Comparison of ENCODE assay signal across 8 mouse cellular contexts in genomic region chr2:160620279-160620963, GRCm38 (mm10). TPM values are rescaled to one million over a fixed set of nuclear protein-coding genes. Genes with fewer than 3 reads are reported as not detected.
DNase-seq lines count a peak whose midpoint lies in the region; ATAC-seq and TF ChIP-seq lines count a peak whose summit lies in the region.

No protein-coding gene starts in this region.

- in situ Hi-C loops in CH12.LX (cut with MboI; ENCODE audit: low pct_ligation_motif_present, low pct_unique_long_range_greater_than_20kb, low sequenced_read_pairs), result no loop called here

- WGBS in forebrain, embryonic 15.5 days, result 67% methylated on average over 6 of the region's 6 CpGs
- WGBS in forebrain, postnatal 0 days, result 62% methylated on average over 6 of the region's 6 CpGs
- 73% methylated on average over 6 of the region's 6 CpGs for WGBS in heart, embryonic 10.5 days
- whole genome bisulfite sequencing in liver, embryonic 14.5 days (ENCODE audit: insufficient replicate concordance), result 52% methylated on average over 6 of the region's 6 CpGs

- H3K4me1 ChIP-seq in forebrain, embryonic 15.5 days, result peaks cover 35% of the 10 kb centered on the region
- 0 out of 2 replicates have a peak, but pooled peaks cover 9% of the 10 kb centered on the region for H3K4me1 ChIP-seq in forebrain, postnatal 0 days (ENCODE audit: insufficient read depth)
- H3K4me1 ChIP-seq in CH12.LX (ENCODE audit: control insufficient read depth in 1 of 2, insufficient read depth in 2 of 2), result peaks cover 20 to 54% of the 10 kb centered on the region in 2 experiments
- peaks cover 25% of the 10 kb centered on the region for H3K4me1 ChIP-seq in heart, embryonic 10.5 days
- H3K4me1 ChIP-seq in liver, embryonic 14.5 days (replicated peaks; ENCODE audit: control insufficient read depth in 2 of 2, insufficient read depth in 2 of 2, low read length in 1 of 2), result peaks cover 33 to 42% of the 10 kb centered on the region in 2 experiments

- TF ChIP-seq POLR2A in CH12.LX (IDR thresholded peaks at IDR 0.05; ENCODE audit: low read depth, low read length), result no peak

- dilution Hi-C loops in CH12.LX (cut with MboI; ENCODE audit: extremely low pct_ligation_motif_present, extremely low pct_unique_long_range_greater_than_20kb, low sequenced_read_pairs), result no loop called here

- no peak overlapping the region for H3K4me3 ChIP-seq in forebrain, embryonic 15.5 days
- no peak overlapping the region for H3K4me3 ChIP-seq in forebrain, postnatal 0 days (ENCODE audit: low read depth, low read length)
- no peak overlapping the region for H3K4me3 ChIP-seq in CH12.LX (replicated peaks in 1 of 3; ENCODE audit: low read depth in 2 of 3, low read length in 2 of 3, poor library complexity in 1 of 3)
- H3K4me3 ChIP-seq in heart, embryonic 10.5 days, result no peak overlapping the region
- no peak overlapping the region for H3K4me3 ChIP-seq in liver, embryonic 14.5 days (ENCODE audit: insufficient read depth in 1 of 2, low read depth in 2 of 2, low read length in 2 of 2)

- no peaks in the 10 kb centered on the region for H3K27me3 ChIP-seq in forebrain, embryonic 15.5 days
- no peaks in the 10 kb centered on the region for H3K27me3 ChIP-seq in forebrain, postnatal 0 days (ENCODE audit: insufficient read depth, low read length)
- H3K27me3 ChIP-seq in CH12.LX (replicated peaks), result no peaks in the 10 kb centered on the region
- H3K27me3 ChIP-seq in heart, embryonic 10.5 days (ENCODE audit: insufficient read depth, poor library complexity, severe bottlenecking), result no peaks in the 10 kb centered on the region
- H3K27me3 ChIP-seq in liver, embryonic 14.5 days (ENCODE audit: control insufficient read depth, insufficient read depth, low read length), result no peaks in the 10 kb centered on the region; the same call in 1 of the 2 replicates

- no peaks in the 10 kb centered on the region for H3K36me3 ChIP-seq in forebrain, embryonic 15.5 days
- no peaks in the 10 kb centered on the region for H3K36me3 ChIP-seq in forebrain, postnatal 0 days (ENCODE audit: insufficient read depth)
- H3K36me3 ChIP-seq in CH12.LX (replicated peaks in 1 of 2; ENCODE audit: control insufficient read depth in 1 of 2, insufficient read depth in 1 of 2, low read length in 1 of 2), result no peaks in the 10 kb centered on the region
- H3K36me3 ChIP-seq in heart, embryonic 10.5 days, result no peaks in the 10 kb centered on the region
- H3K36me3 ChIP-seq in liver, embryonic 14.5 days (replicated peaks; ENCODE audit: control insufficient read depth, insufficient read depth, low read depth), result no peaks in the 10 kb centered on the region

- H3K9me3 ChIP-seq in forebrain, embryonic 15.5 days, result no peaks in the 10 kb centered on the region
- no peaks in the 10 kb centered on the region for H3K9me3 ChIP-seq in forebrain, postnatal 0 days (ENCODE audit: low read length)
- peaks cover 5% of the 10 kb centered on the region for H3K9me3 ChIP-seq in CH12.LX (replicated peaks; ENCODE audit: low read length)
- H3K9me3 ChIP-seq in heart, embryonic 10.5 days, result no peaks in the 10 kb centered on the region
- no peaks in the 10 kb centered on the region for H3K9me3 ChIP-seq in liver, embryonic 14.5 days (ENCODE audit: control insufficient read depth, low read length)

- TF ChIP-seq EP300 in CH12.LX (IDR thresholded peaks at IDR 0.05; ENCODE audit: low read length), result peak; percentile 27; the same call in 1 of the 2 replicates
- TF ChIP-seq EP300 in liver, embryonic 14.5 days (IDR thresholded peaks at IDR 0.05; ENCODE audit: low read depth), result no peak

- TF ChIP-seq RAD21 in CH12.LX (IDR thresholded peaks at IDR 0.05; ENCODE audit: low read depth, low read length), result no peak

- H3K27ac ChIP-seq in forebrain, embryonic 15.5 days (replicated peaks), result peak overlapping the region; percentile 67; the same call in 1 of the 2 replicates
- no peak overlapping the region for H3K27ac ChIP-seq in forebrain, postnatal 0 days (ENCODE audit: low read depth, low read length)
- peak overlapping the region; percentile 85 for H3K27ac ChIP-seq in CH12.LX (ENCODE audit: insufficient read depth, low read depth)
- H3K27ac ChIP-seq in heart, embryonic 10.5 days, result peak overlapping the region; percentile 56; the same call in 1 of the 2 replicates
- peak overlapping the region; percentile 74 for H3K27ac ChIP-seq in liver, embryonic 14.5 days

- TF ChIP-seq CTCF in forebrain, postnatal 0 days (IDR thresholded peaks at IDR 0.05; ENCODE audit: low read depth), result no peak
- no peak for TF ChIP-seq CTCF in CH12.LX (conservative IDR thresholded peaks at IDR 0.05 in 1 of 2, IDR thresholded peaks at IDR 0.05 in 1 of 2; ENCODE audit: low read depth in 2 of 2, low read length in 2 of 2)
- no peak for TF ChIP-seq CTCF in liver, embryonic 14.5 days (IDR thresholded peaks at IDR 0.05; ENCODE audit: low read depth)

- intact Hi-C loops in left cerebral cortex, postnatal 36 days (cut with DNase I), result no loop called here

- H3K9ac ChIP-seq in forebrain, embryonic 15.5 days (replicated peaks), result no peak overlapping the region
- H3K9ac ChIP-seq in forebrain, postnatal 0 days, result no peak overlapping the region
- no peak overlapping the region; the same call in 1 of the 2 replicates for H3K9ac ChIP-seq in CH12.LX (ENCODE audit: insufficient read depth, low read depth)
- 0 out of 2 replicates have a peak overlapping the region, but pooled peaks have one; percentile 6 for H3K9ac ChIP-seq in liver, embryonic 14.5 days (replicated peaks)

- DNase-seq in forebrain, postnatal 0 days, result no peak
- peak; percentile 36 for DNase-seq in CH12.LX (ENCODE audit: extremely low read depth)
- no peak for DNase-seq in heart, embryonic 10.5 days (ENCODE audit: low spot score)
- DNase-seq in liver, embryonic 14.5 days (ENCODE audit: low read depth in 3 of 3, low spot score in 3 of 3), result no peak
- no peak for DNase-seq in left cerebral cortex, postnatal 36 days (ENCODE audit: low spot score in 2 of 2)
- no peak for DNase-seq in spleen, adult 18-20 months
- no peak for DNase-seq in kidney, postnatal 25 days

- no peak for ATAC-seq in forebrain, embryonic 15.5 days (replicated peaks)
- ATAC-seq in forebrain, postnatal 0 days, result no peak
- no peak for ATAC-seq in liver, embryonic 14.5 days (ENCODE audit: insufficient read depth)

- no peaks in the 10 kb centered on the region for H3K79me2 ChIP-seq in CH12.LX (replicated peaks; ENCODE audit: control insufficient read depth, extremely low read depth, insufficient read depth, poor library complexity, severe bottlenecking)

- H3K4me2 ChIP-seq in forebrain, embryonic 15.5 days (replicated peaks), result no peak overlapping the region
- H3K4me2 ChIP-seq in forebrain, postnatal 0 days (ENCODE audit: low read depth), result no peak overlapping the region
- H3K4me2 ChIP-seq in CH12.LX (ENCODE audit: insufficient read depth, low read depth, poor library complexity, severe bottlenecking), result peak overlapping the region; percentile 12; the same call in 1 of the 2 replicates
- H3K4me2 ChIP-seq in liver, embryonic 14.5 days (ENCODE audit: low read depth), result peak overlapping the region; percentile 70

TF ChIP-seq in CH12.LX, 34 proteins besides CTCF, POLR2A, EP300 and RAD21:
- TF ChIP-seq USF1 (IDR thresholded peaks at IDR 0.05; ENCODE audit: low read depth, low read length) (no peak), JUN (IDR thresholded peaks at IDR 0.05; ENCODE audit: insufficient read depth, low read depth, low read length) (peak; percentile 22; the same call in 1 of the 2 replicates), BHLHE40 (IDR thresholded peaks at IDR 0.05; ENCODE audit: low read depth, low read length) (peak; percentile 39; the same call in 1 of the 2 replicates), MYC (IDR thresholded peaks at IDR 0.05; ENCODE audit: low read depth, low read length) (no peak), MAX (IDR thresholded peaks at IDR 0.05; ENCODE audit: low read length) (no peak), MEF2A (IDR thresholded peaks at IDR 0.05; ENCODE audit: borderline replicate concordance, low read depth, low read length) (0 out of 2 replicates have a peak, but pooled peaks have one; percentile 8), MAFK (IDR thresholded peaks at IDR 0.05; ENCODE audit: insufficient replicate concordance, low read length) (no peak), ETS1 (conservative IDR thresholded peaks at IDR 0.05; ENCODE audit: low read depth, low read length) (peak; percentile 52; the same call in 1 of the 2 replicates), ZMIZ1 (IDR thresholded peaks at IDR 0.05; ENCODE audit: low read depth, low read length) (no peak)

RNA-seq across cellular contexts. Expression of gene Top1, which starts 25.3 kb away (rescaled TPM):
- 106 and 113 TPM in 2 replicates for polyA plus RNA-seq in forebrain, embryonic 15.5 days (2015; fragmentation: Nextera tagmentation; extraction: Ambion mirVana)
- 42.5 and 56.7 TPM in 2 replicates for total RNA-seq in forebrain, postnatal 0 days (2014; rRNA removed)
- 35.4 and 46.1 TPM in 2 replicates for polyA plus RNA-seq in forebrain, postnatal 0 days (2015; fragmentation: Nextera tagmentation; extraction: Ambion mirVana)
- total RNA-seq in CH12.LX (2012; rRNA removed) (91.3 and 150 TPM in 2 replicates), CH12.LX (2014; rRNA removed) (89.8 and 91.4 TPM in 2 replicates)
- 299 and 312 TPM in 2 replicates for polyA plus RNA-seq in CH12.LX (2012; ENCODE audit: insufficient read length, low read depth)
- polyA plus RNA-seq in heart, embryonic 10.5 days (2016; fragmentation: Nextera tagmentation; extraction: Ambion mirVana), result 54.7 and 69.5 TPM in 2 replicates
- polyA plus RNA-seq in liver, embryonic 14.5 days (2012; rRNA removed), result 17.9 and 33.6 TPM in 2 replicates
- 51.2 and 58.0 TPM in 2 replicates for polyA plus RNA-seq in liver, embryonic 14.5 days (2014; fragmentation: Nextera tagmentation; extraction: Ambion mirVana)
- 10 to 100 TPM; 66.5 to 87.4 TPM for total RNA-seq in left cerebral cortex, postnatal 36 days (2021)

Comparison
In these comparisons a context has a peak if more than half of its experiments do, and no peak if none do; other contexts are left out.
1. H3K4me2 ChIP-seq: peak in CH12.LX (single experiment) and liver, embryonic 14.5 days (single experiment); none in forebrain, embryonic 15.5 days (single experiment) and forebrain, postnatal 0 days (single experiment).